Comparison of ENCODE assay signal across 13 mouse cellular contexts in genomic region chr12:29167922-29168321, GRCm38 (mm10).
"Had no signal": no experiment of that assay in that cellular context is flagged by ENCODE, and none has a peak within 500 bp of the region (broad histone marks: within the 10 kb centered on the region; RNA-seq: fewer than 3 reads in every experiment).

No protein-coding gene starts in this region.

- H3K4me1 ChIP-seq: limb, embryonic 12.5 days; liver, embryonic 13.5 days; lung, embryonic 15.5 days; megakaryocyte, embryonic 14.5 days; midbrain, embryonic 15.5 days; neural tube, embryonic 12.5 days had no signal

- H3K9ac ChIP-seq: limb, embryonic 12.5 days; liver, embryonic 13.5 days; liver, postnatal 0 days; lung, embryonic 15.5 days; midbrain, embryonic 15.5 days; neural tube, embryonic 12.5 days had no signal

- ATAC-seq: liver, postnatal 0 days; midbrain, embryonic 15.5 days had no signal

- DNase-seq: kidney, postnatal 25 days; liver; liver, embryonic 13.5 days; liver, postnatal 0 days; lung, postnatal 14 days; thymus, postnatal 4 days had no signal

- H3K27ac ChIP-seq: limb, embryonic 12.5 days; liver, embryonic 13.5 days; lung, embryonic 15.5 days; macrophage; midbrain, embryonic 15.5 days; neural tube, embryonic 12.5 days had no signal

- H3K27me3 ChIP-seq: limb, embryonic 12.5 days; liver, embryonic 13.5 days; lung, embryonic 15.5 days; megakaryocyte, embryonic 14.5 days; midbrain, embryonic 15.5 days; neural tube, embryonic 12.5 days had no signal

- H3K4me3 ChIP-seq: limb, embryonic 12.5 days; liver, embryonic 13.5 days; lung, embryonic 15.5 days; megakaryocyte, embryonic 14.5 days; midbrain, embryonic 15.5 days; neural tube, embryonic 12.5 days had no signal

- H3K36me3 ChIP-seq: limb, embryonic 12.5 days; liver, embryonic 13.5 days; lung, embryonic 15.5 days; midbrain, embryonic 15.5 days; neural tube, embryonic 12.5 days had no signal

- H3K4me2 ChIP-seq: limb, embryonic 12.5 days; liver, embryonic 13.5 days; lung, embryonic 15.5 days; midbrain, embryonic 11.5 days; midbrain, embryonic 15.5 days; neural tube, embryonic 12.5 days had no signal

- H3K9me3 ChIP-seq: limb, embryonic 12.5 days; liver, embryonic 13.5 days; lung, embryonic 15.5 days; midbrain, embryonic 15.5 days; neural tube, embryonic 12.5 days had no signal
